Mouse (Mus musculus): ENCODE measurements around the gene Gm45140.

DNA sequence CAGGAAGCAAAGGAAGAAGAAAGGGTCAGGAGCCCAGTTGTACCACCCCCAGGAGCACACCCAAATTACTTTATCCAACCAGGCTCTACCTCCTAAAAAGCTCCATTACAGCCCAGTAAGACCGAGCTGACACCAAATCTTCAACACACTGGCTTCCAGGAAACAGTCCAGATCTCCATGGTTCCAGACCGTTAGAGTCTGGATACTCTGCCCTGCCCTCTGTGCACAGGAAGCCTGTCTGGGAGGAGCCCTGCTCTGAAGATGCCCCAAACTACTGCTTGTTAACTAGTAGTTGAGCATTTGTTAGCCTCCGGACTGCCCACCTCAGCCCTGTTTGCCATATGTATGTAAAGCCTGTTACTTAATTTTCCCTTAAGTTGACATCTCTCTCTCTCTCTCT is 89.5 kb downstream of the Gm45140 start:
- TF ChIP-seq MAX (IDR thresholded peaks at IDR 0.05; ENCODE audit: low read length), result no peak
- TF ChIP-seq POLR2A (IDR thresholded peaks at IDR 0.05; ENCODE audit: low read depth, low read length), result no peak
- TF ChIP-seq JUND (conservative IDR thresholded peaks at IDR 0.05; ENCODE audit: low read depth, low read length), result no peak
- no peak for TF ChIP-seq TBP (conservative IDR thresholded peaks at IDR 0.05; ENCODE audit: low read depth, low read length)
- TF ChIP-seq CTCF (conservative IDR thresholded peaks at IDR 0.05 in 1 of 2, IDR thresholded peaks at IDR 0.05 in 1 of 2; ENCODE audit: low read depth in 2 of 2, low read length in 2 of 2), result no peak
- no peak for TF ChIP-seq MAZ (IDR thresholded peaks at IDR 0.05; ENCODE audit: low read depth, low read length)
- no peak for TF ChIP-seq HCFC1 (IDR thresholded peaks at IDR 0.05; ENCODE audit: low read depth, low read length)
- no peak for TF ChIP-seq ELF1 (IDR thresholded peaks at IDR 0.05; ENCODE audit: low read depth, low read length)

All from CH12.LX (cell line).